Mouse (Mus musculus) CH12.LX (cell line): ENCODE data around the gene Dynll1.

Experiments
- CTCF ChIP-seq, 2 experiments: IDR thresholded peaks in 1 of 2; conservative IDR thresholded peaks in 1 of 2; 2 replicates each; pipeline ENCODE4 v1.5.1; 2011 to 2012; ENCODE audit warnings: low read depth in 2 of 2, low read length in 2 of 2, improper control_type of control experiment in 1 of 2, inconsistent platforms in 1 of 2, mild to moderate bottlenecking in 1 of 2, moderate library complexity in 1 of 2
- EP300 ChIP-seq: IDR thresholded peaks from 2 replicates; pipeline ENCODE4 v1.6.1; 2011; ENCODE audit warnings: low read length, improper control_type of control experiment
- ETS1 ChIP-seq: conservative IDR thresholded peaks from 2 replicates; pipeline ENCODE4 v1.6.1; 2012; ENCODE audit warnings: low read depth, mild to moderate bottlenecking, inconsistent platforms, low read length, improper control_type of control experiment, moderate library complexity
- GABPA ChIP-seq: IDR thresholded peaks from 2 replicates; pipeline ENCODE4 v1.6.1; 2012; ENCODE audit warnings: low read depth, low read length, improper control_type of control experiment, inconsistent platforms; ENCODE audit not compliant: insufficient replicate concordance
- POLR2A ChIP-seq: IDR thresholded peaks from 2 replicates; pipeline ENCODE4 v1.6.1; 2011; ENCODE audit warnings: low read depth, mild to moderate bottlenecking, improper control_type of control experiment, low read length
- UBTF ChIP-seq: IDR thresholded peaks from 2 replicates; pipeline ENCODE4 v1.6.1; 2012; ENCODE audit warnings: low read depth, mild to moderate bottlenecking, inconsistent platforms, low read length, improper control_type of control experiment, moderate library complexity

DNA sequence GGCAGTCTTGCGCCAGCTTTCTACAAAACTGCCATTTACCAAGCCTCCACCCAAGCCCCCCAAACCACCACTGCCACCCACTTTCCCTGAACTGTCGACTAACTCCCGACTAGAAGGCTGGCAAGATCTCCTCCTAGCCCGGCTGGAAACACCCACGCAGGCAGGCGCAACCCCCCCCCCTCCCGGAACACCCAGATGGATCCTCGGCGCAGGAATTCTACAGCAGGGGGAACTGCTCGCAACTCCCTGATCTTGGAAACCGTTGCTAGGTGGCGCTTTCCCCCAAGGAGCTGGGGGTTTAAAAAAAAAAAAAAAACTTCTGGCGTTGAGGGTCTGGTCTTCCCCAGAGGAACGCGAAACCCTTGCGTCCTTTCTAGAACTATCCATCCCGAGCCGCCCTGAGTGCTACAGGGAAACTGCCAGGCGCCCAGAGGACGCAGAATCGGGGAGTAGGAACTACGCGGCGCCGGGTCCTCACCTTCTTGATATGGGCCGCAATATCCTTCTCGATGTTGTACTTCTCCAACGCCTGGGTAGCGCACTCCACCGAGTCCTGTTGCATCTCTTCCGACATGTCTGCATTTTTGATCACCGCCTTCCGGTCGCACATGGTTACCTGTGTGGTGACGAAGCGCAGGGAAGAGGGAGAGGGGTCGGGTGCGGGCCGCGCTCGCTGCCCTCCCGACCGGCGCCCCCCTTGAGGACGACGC lies 609 bp downstream of the Dynll1 start:
- no peak for TF ChIP-seq GABPA
- peak; percentile 2; the same call in 1 of the 2 replicates for TF ChIP-seq UBTF
- no peak for TF ChIP-seq EP300
- TF ChIP-seq POLR2A: no peak
- TF ChIP-seq ETS1: no peak
- peak in 1 of 2 experiments; percentile 52; a peak in 2 of 4 replicates for TF ChIP-seq CTCF (conservative IDR thresholded peaks at IDR 0.05 in 1 of 2, IDR thresholded peaks at IDR 0.05 in 1 of 2; ENCODE audit: low read depth in 2 of 2, low read length in 2 of 2)
